Mouse (Mus musculus) kidney, postnatal 0 days (tissue): ENCODE results near the gene Psd. TPM values are rescaled to one million over a fixed set of nuclear protein-coding genes. Genes with fewer than 3 reads are reported as not detected.

Source experiments
- ATAC-seq: fragments of 200-750 bp; cut with Nextera tagmentation; replicated peaks from 2 replicates; pipeline ENCODE4 v1.8.0; 2017; ENCODE audit warnings: low read depth, moderate number of reproducible peaks, moderate TSS enrichment, moderate library complexity; ENCODE audit not compliant: low FRiP score
- DNase-seq: peaks from one replicate; pipeline ENCODE4 v3.0.0-alpha.2; 2016; ENCODE audit warnings: low spot score
- H3K27ac ChIP-seq: fragments of 300-500 bp; sonication (generic); 2 replicates; pipeline ENCODE4 v1.5.1; 2014; ENCODE audit warnings: mild to moderate bottlenecking
- H3K27me3 ChIP-seq: fragments of 300-500 bp; sonication (generic); 2 replicates; pipeline ENCODE4 v1.6.1; 2014; ENCODE audit warnings: low read length, mixed read lengths; ENCODE audit not compliant: insufficient read depth
- H3K36me3 ChIP-seq: fragments of 300-500 bp; sonication (generic); 2 replicates; pipeline ENCODE4 v1.6.1; 2014; ENCODE audit warnings: low read length, mixed read lengths; ENCODE audit not compliant: insufficient read depth
- H3K4me1 ChIP-seq: fragments of 300-500 bp; sonication (generic); replicated peaks from 2 replicates; pipeline ENCODE4 v1.6.1; 2014; ENCODE audit warnings: antibody characterized with exemption, low read length, mixed read lengths; ENCODE audit not compliant: insufficient read depth
- H3K4me2 ChIP-seq: fragments of 300-500 bp; sonication (generic); 2 replicates; pipeline ENCODE4 v1.6.1; 2014; ENCODE audit warnings: mild to moderate bottlenecking, low read length, moderate library complexity, mixed read lengths
- H3K4me3 ChIP-seq: fragments of 300-500 bp; sonication (generic); replicated peaks from 2 replicates; pipeline ENCODE4 v1.5.1; 2014; ENCODE audit warnings: low read depth, low read length
- H3K9ac ChIP-seq: fragments of 300-500 bp; sonication (generic); 2 replicates; pipeline ENCODE4 v1.6.1; 2014; ENCODE audit warnings: low read depth, low read length
- H3K9me3 ChIP-seq: fragments of 300-500 bp; sonication (generic); replicated peaks from 2 replicates; pipeline ENCODE4 v1.6.1; 2016; ENCODE audit warnings: low read length, inconsistent platforms, mixed read lengths
- CTCF ChIP-seq: IDR thresholded peaks from 2 replicates; pipeline ENCODE4 v1.5.1; 2016; ENCODE audit warnings: antibody characterized with exemption, low read depth, mild to moderate bottlenecking, moderate library complexity
- WGBS: fragments of 180-500 bp; shearing (Covaris S2); extraction: QIAGEN DNeasy Blood & Tissue Kit; methylation state at CpG from one replicate; pipeline ENCODE4 v1.1.7; 2014; 5-methylcytosine and 5-hydroxymethylcytosine counted together
- polyA plus RNA-seq: library from polyadenylated mRNA; unstranded; fragments of >200 nt; fragmentation: Nextera tagmentation; extraction: Ambion mirVana; gene quantifications from 2 replicates; pipeline ENCODE4 v1.2.1, GENCODE M21; 2015

Psd gene
- polyA plus RNA-seq, 1 experiment from 2014 or later: 2.9 TPM

DNA sequence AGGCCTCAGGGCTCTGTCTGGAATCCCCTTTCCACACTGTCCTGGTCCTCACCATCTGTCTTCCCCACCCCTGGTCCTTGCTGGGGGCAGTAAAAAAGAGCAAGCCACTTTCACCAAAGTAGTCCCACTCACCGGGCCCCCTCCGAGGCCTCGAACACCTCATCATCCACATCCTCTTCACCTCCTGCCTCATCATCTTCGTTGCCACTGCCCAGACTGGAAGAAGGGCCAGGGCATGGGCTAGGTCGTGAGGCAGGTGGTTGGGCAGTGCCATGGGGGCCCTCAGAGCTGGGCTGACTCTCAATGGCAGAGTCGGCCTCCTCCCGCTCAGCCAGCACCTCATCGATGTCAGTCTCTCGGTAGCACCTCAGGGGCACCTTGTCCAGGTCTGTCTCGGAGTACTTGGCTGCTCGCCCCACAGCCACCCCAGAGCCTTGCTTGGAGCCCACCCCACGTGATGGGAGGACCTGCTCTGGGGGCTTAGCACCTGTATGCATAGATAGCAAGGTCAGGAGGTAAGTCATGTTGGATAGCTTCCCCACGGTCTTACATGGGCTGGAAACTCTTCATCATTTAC, 3.9 kb downstream of the Psd start:
- Histone ChIP-seq H3K9me3 (no peaks in the 10 kb centered on the region), H3K4me1 (peaks cover 10% of the 10 kb centered on the region; the same call in 1 of the 2 replicates), H3K4me2 (no peak overlapping the region), H3K4me3 (no peak overlapping the region), H3K27ac (no peak overlapping the region), H3K9ac (no peak overlapping the region), H3K36me3 (no peaks in the 10 kb centered on the region), H3K27me3 (peaks cover 43% of the 10 kb centered on the region)
- no peak for ATAC-seq
- DNase-seq: no peak
- no peak for TF ChIP-seq CTCF
- WGBS: 68% methylated on average over 13 of the region's 13 CpGs

DNA sequence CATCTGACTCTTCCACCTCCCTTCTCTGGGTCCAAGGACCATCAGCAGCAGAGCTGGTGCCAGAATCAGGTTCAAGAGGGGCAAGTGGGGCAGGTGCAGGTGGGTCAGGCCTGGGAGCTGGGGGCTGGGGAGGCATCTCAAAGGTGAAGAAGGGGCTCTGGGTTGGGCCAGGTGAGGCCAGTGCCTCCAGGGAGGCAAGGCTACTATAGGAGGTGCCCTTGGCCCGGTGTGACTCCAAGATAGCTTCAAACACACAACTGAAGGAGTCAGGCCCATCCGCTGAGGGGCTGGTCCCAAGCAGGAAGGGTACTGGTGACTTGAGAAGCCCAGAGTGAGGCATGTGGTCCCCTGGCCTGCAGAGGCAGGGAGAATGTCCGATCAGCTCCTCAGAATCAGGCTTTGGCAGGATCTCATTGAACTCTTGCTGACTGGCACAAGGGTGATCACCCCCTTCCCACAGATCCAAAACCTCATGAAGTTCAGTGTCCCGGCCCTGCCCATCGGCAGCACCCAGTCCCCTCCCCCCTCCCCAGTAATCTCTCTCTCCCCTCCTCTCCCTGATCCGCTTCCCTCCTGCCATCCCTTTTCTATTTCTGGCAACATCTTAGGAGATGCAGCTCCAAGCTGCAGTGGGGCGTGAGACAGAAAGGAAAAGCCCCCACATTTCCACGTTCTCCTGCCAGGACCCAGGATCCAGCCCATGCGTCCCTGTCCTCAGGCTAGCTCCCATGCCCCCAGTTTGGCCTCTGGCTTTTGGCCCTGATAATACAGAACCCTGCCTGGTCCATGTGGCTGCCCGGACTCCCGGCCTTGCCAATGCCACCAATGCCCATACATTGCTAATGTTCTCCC, 4.6 kb downstream of the Psd start:
- Histone ChIP-seq H3K36me3 (no peaks in the 10 kb centered on the region), H3K27me3 (peaks cover 49% of the 10 kb centered on the region), H3K4me2 (no peak overlapping the region), H3K9me3 (no peaks in the 10 kb centered on the region), H3K4me1 (peaks cover 14% of the 10 kb centered on the region), H3K9ac (no peak overlapping the region), H3K4me3 (no peak overlapping the region), H3K27ac (no peak overlapping the region)
- ATAC-seq: no peak
- no peak for DNase-seq
- no peak for TF ChIP-seq CTCF
- 60% methylated on average over 11 of the region's 11 CpGs for WGBS

DNA sequence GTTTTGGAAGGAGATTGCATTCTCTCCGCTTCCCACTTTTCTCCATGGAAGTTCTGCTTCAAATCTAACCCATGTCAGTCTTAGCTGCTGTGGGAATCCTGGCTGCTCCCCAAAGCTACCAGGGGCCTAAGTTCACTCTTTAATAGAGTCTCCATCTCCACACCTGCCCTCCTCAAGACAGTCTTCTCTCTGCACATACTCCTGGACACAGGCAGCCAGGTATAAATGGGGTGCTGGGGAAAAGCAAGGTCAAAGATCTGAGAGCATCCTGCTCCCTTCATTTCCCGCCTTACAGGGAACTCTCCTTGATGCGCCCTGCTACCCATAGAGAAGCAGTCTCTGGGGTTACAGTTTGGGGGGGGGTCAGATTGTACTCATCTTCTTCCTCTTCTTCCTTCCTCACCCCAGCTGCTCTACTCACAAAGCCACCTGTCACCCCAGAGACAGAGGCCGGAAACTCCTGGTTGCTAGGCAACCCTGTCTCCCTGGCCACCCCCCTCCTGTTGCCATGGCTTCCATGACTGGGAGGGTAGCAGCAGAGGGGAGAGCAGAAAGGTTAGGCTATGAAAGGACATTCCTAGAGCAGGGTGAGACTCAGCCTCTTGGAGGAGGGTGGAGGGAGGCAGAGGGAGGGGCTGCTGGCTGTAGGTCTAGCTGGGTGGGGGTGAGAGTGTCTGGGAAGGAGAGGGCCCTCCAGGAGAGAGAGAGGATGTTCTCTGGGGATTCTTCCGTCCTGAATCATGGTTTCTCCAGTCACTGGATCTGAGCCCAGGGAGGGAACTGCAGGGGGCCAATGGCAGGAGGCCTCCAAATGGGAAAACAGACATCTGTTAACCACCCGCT, 5.6 kb downstream of the Psd start:
- TF ChIP-seq CTCF: no peak
- H3K27ac ChIP-seq: no peak overlapping the region
- H3K4me1 ChIP-seq: peaks cover 10% of the 10 kb centered on the region
- ATAC-seq (no peak), DNase-seq (no peak)
- no peak overlapping the region for H3K4me2 ChIP-seq
- no peak overlapping the region for H3K9ac ChIP-seq
- H3K27me3 ChIP-seq: peaks cover 54% of the 10 kb centered on the region
- no peak overlapping the region for H3K4me3 ChIP-seq
- no peaks in the 10 kb centered on the region for H3K9me3 ChIP-seq
- WGBS: 31% methylated on average over 6 of the region's 6 CpGs
- H3K36me3 ChIP-seq: no peaks in the 10 kb centered on the region

DNA sequence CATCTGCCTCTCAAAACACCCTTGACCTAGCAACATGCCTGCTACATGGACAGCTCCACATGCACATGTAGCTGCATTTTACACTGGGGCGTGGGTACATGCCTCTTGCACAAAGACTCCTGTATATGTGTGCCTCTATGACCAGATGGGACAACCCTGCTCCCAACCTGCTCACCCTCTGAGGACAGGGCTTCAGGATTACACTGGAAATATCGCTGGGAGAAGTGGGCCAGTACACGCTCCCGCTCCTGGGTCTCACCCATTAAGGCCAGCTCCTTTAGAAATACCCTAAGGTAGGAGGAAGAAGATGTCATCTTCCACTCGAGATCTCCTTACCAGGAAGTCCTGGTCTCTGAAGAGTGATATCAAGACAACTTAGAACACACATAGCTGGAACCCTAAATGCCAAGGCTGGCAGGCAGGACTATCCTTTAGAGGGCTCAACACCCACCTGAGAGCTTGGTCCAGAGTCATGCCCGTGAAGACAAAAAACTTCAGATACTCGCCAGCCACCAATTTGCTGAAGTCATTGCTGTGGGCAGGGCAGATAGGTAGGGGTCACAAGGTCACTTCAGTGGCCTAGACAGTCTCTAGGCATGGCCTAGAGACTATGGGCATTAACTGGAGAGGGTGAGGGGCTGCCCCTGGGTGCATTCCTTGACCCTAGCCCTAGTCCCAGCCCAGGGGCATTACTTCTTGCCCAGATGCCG, 6.7 kb downstream of the Psd start:
- DNase-seq: no peak
- H3K27me3 ChIP-seq: peaks cover 55% of the 10 kb centered on the region
- H3K9ac ChIP-seq: no peak overlapping the region
- no peak for TF ChIP-seq CTCF
- no peak overlapping the region for H3K4me3 ChIP-seq
- no peak overlapping the region for H3K27ac ChIP-seq
- WGBS: 78% methylated on average over 8 of the region's 8 CpGs
- H3K4me2 ChIP-seq: no peak overlapping the region
- ATAC-seq: no peak
- peaks cover 10% of the 10 kb centered on the region for H3K4me1 ChIP-seq
- H3K9me3 ChIP-seq: no peaks in the 10 kb centered on the region
- no peaks in the 10 kb centered on the region for H3K36me3 ChIP-seq

DNA sequence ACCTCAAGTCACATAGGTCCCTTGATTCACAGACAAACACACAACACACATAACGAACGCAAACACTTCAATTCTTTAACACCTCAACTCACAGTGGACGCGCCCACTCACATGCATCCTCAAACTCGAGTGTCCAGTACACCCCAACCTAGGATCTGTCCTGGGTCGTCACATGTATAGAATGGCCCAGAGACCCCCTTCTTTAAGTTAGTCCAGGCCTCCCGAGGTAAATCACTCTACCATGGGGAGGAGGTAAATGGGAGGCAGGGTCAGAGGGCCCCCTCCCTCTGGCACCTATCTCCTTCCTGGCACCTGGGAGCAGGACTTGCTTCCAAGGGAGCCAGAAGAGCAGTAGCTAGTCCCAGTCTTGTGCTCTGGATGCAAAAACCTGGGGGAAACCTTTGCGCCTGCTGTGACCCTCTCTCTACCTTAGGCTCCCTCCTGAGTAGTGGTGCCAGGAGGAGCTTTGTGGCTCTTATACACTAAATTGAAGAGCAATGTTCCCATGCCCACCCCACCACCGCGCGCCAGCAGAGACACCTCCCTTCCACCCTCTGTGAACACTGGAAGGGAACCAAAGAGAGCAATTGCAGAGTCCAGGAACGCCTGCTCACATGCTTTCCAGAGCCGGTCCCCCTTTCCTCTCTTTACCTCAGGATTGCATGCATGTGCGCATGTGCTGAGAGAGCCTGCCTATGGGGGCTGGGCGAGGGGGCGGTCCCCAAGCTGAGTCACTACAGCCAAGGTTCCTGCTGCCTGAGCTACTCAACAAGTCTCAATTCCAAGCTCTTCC, 8.2 kb downstream of the Psd start:
- ATAC-seq: no peak
- Histone ChIP-seq H3K27me3 (peaks cover 66% of the 10 kb centered on the region), H3K4me3 (no peak overlapping the region), H3K36me3 (no peaks in the 10 kb centered on the region), H3K4me1 (peaks cover 10% of the 10 kb centered on the region), H3K4me2 (0 out of 2 replicates have a peak overlapping the region, but pooled peaks have one; percentile 14), H3K27ac (no peak overlapping the region), H3K9ac (no peak overlapping the region), H3K9me3 (no peaks in the 10 kb centered on the region)
- WGBS: 12% methylated on average over 16 of the region's 16 CpGs
- peak; percentile 67 for DNase-seq
- no peak for TF ChIP-seq CTCF
